Comparison of ENCODE assay signal across 9 mouse cellular contexts in genomic region chr17:83953656-83954055, GRCm38 (mm10).
A peak's percentile ranks its signal among the peaks of the same experiment; 100 is the strongest.
DNase-seq lines count a peak whose midpoint lies in the region; ATAC-seq and TF ChIP-seq lines count a peak whose summit lies in the region.
"Had no signal": no experiment of that assay in that cellular context is flagged by ENCODE, and none has a peak within 500 bp of the region (broad histone marks: within the 10 kb centered on the region; RNA-seq: fewer than 3 reads in every experiment).

No protein-coding gene starts in this region.

- H3K27ac ChIP-seq in cerebellum, adult 2 months (ENCODE audit: insufficient read depth, low read length) = peak overlapping the region; percentile 90
- H3K27ac ChIP-seq in intestine, embryonic 15.5 days = peak overlapping the region; percentile 91
- H3K27ac ChIP-seq in thymus, adult 2 months (ENCODE audit: control insufficient read depth, insufficient read depth, low read length) = no peak overlapping the region

- no peak for TF ChIP-seq CTCF in cerebellum, adult 2 months (IDR thresholded peaks at IDR 0.05; ENCODE audit: borderline replicate concordance, insufficient read depth, low read depth, low read length)
- no peak for TF ChIP-seq CTCF in thymus, adult 2 months (IDR thresholded peaks at IDR 0.05; ENCODE audit: borderline replicate concordance, control insufficient read depth, extremely low read depth, insufficient read depth, low read length, poor library complexity)

- no peak for DNase-seq in cerebellum, adult 2 months
- no peak for DNase-seq in cerebellum, adult 9-11 months
- peak; percentile 65 for DNase-seq in embryo, embryonic 11 days
- DNase-seq in lung, postnatal 14 days = peak; percentile 27
- DNase-seq in retina, postnatal 1 day = no peak
- no peak for DNase-seq in thymus, adult 2 months
- no peak for DNase-seq in natural killer cell, adult 2 months (ENCODE audit: low spot score in 2 of 2)

- H3K4me1 ChIP-seq in cerebellum, adult 2 months (ENCODE audit: control insufficient read depth, insufficient read depth, low read length) = peaks cover 8% of the 10 kb centered on the region; the same call in 1 of the 2 replicates
- peaks cover 52% of the 10 kb centered on the region for H3K4me1 ChIP-seq in intestine, embryonic 15.5 days (replicated peaks)
- H3K4me1 ChIP-seq in thymus, adult 2 months (replicated peaks; ENCODE audit: control insufficient read depth, insufficient read depth, low read length) = 0 out of 2 replicates have a peak, but pooled peaks cover 6% of the 10 kb centered on the region

- no peak for ATAC-seq in intestine, embryonic 15.5 days

- no peaks in the 10 kb centered on the region for H3K36me3 ChIP-seq in intestine, embryonic 15.5 days
- H3K36me3 ChIP-seq in thymus, adult 2 months (ENCODE audit: control insufficient read depth, insufficient read depth, low read length) = no peaks in the 10 kb centered on the region

- 76% methylated on average over 7 of the region's 7 CpGs for WGBS in cerebellum, adult 2 months
- WGBS in intestine, embryonic 15.5 days = 46% methylated on average over 7 of the region's 7 CpGs
- 82% methylated on average over 7 of the region's 7 CpGs for WGBS in thymus, adult 2 months

- H3K4me2 ChIP-seq in intestine, embryonic 15.5 days (replicated peaks) = no peak overlapping the region

- no peaks in the 10 kb centered on the region for H3K9me3 ChIP-seq in intestine, embryonic 15.5 days

- TF ChIP-seq POLR2A in cerebellum, adult 2 months (IDR thresholded peaks at IDR 0.05; ENCODE audit: borderline replicate concordance, insufficient read depth, low read length) = no peak
- TF ChIP-seq POLR2A in thymus, adult 2 months (IDR thresholded peaks at IDR 0.05; ENCODE audit: control insufficient read depth, extremely low read depth, insufficient read depth, low read length, poor library complexity) = no peak

- no peak overlapping the region for H3K4me3 ChIP-seq in cerebellum, adult 2 months (replicated peaks; ENCODE audit: insufficient read depth, low read depth, low read length)
- no peak overlapping the region for H3K4me3 ChIP-seq in intestine, embryonic 15.5 days (replicated peaks)
- no peak overlapping the region for H3K4me3 ChIP-seq in thymus, adult 2 months (ENCODE audit: control insufficient read depth, insufficient read depth, low read length)
- H3K4me3 ChIP-seq: myocyte had no signal

- no peak overlapping the region for H3K9ac ChIP-seq in intestine, embryonic 15.5 days

- H3K27me3 ChIP-seq in cerebellum, adult 2 months (ENCODE audit: control insufficient read depth, insufficient read depth, low read length) = no peaks in the 10 kb centered on the region
- no peaks in the 10 kb centered on the region for H3K27me3 ChIP-seq in intestine, embryonic 15.5 days (replicated peaks)
- no peaks in the 10 kb centered on the region for H3K27me3 ChIP-seq in thymus, adult 2 months (ENCODE audit: control insufficient read depth, insufficient read depth, low read length)

Comparison
In these comparisons a context has a peak if more than half of its experiments do, and no peak if none do; other contexts are left out.
1. DNase-seq: peak in embryo, embryonic 11 days (single experiment) and lung, postnatal 14 days (single experiment); none in cerebellum, adult 2 months (0 of 2), cerebellum, adult 9-11 months (single experiment), retina, postnatal 1 day (single experiment), thymus, adult 2 months (single experiment) and natural killer cell, adult 2 months (0 of 2).